Mouse (Mus musculus) liver, embryonic 13.5 days (tissue): ENCODE measurements around the gene Iqcb1. TPM values are rescaled to one million over a fixed set of nuclear protein-coding genes. Genes with fewer than 3 reads are reported as not detected.

Experiments
- ATAC-seq: fragments of 200-750 bp; cut with Nextera tagmentation; 2 replicates; pipeline ENCODE4 v1.8.0; 2017; ENCODE audit warnings: low read depth, mild to moderate bottlenecking, moderate number of reproducible peaks, moderate library complexity
- DNase-seq: peaks from one replicate; pipeline ENCODE4 v3.0.0; 2022
- H3K27ac ChIP-seq: fragments of 300-500 bp; sonication (generic); 2 replicates; pipeline ENCODE4 v1.5.1; 2015; ENCODE audit warnings: moderate library complexity, mild to moderate bottlenecking, inconsistent platforms
- H3K27me3 ChIP-seq: fragments of 300-500 bp; sonication (generic); 2 replicates; pipeline ENCODE4 v1.6.1; 2015; ENCODE audit warnings: mild to moderate bottlenecking, inconsistent platforms
- H3K36me3 ChIP-seq: fragments of 300-500 bp; sonication (generic); 2 replicates; pipeline ENCODE4 v1.6.1; 2015; ENCODE audit warnings: mild to moderate bottlenecking, inconsistent platforms
- H3K4me1 ChIP-seq: fragments of 300-500 bp; sonication (generic); replicated peaks from 2 replicates; pipeline ENCODE4 v1.6.1; 2015; ENCODE audit warnings: inconsistent platforms
- H3K4me2 ChIP-seq: fragments of 300-500 bp; sonication (generic); 2 replicates; pipeline ENCODE4 v1.6.1; 2015; ENCODE audit warnings: inconsistent platforms, mild to moderate bottlenecking, moderate library complexity
- H3K4me3 ChIP-seq: fragments of 300-500 bp; sonication (generic); replicated peaks from 2 replicates; pipeline ENCODE4 v1.5.1; 2015; ENCODE audit warnings: mild to moderate bottlenecking, inconsistent platforms
- H3K9ac ChIP-seq: fragments of 300-500 bp; sonication (generic); 2 replicates; pipeline ENCODE4 v1.6.1; 2015; ENCODE audit warnings: mild to moderate bottlenecking, inconsistent platforms
- H3K9me3 ChIP-seq: fragments of 300-500 bp; sonication (generic); replicated peaks from 2 replicates; pipeline ENCODE4 v1.6.1; 2016; ENCODE audit warnings: inconsistent platforms
- WGBS: fragments of 180-500 bp; shearing (Covaris S2); methylation state at CpG from one replicate; pipeline ENCODE4 v1.1.7; 2015; ENCODE audit not compliant: insufficient replicate concordance; 5-methylcytosine and 5-hydroxymethylcytosine counted together
- microRNA-seq: library from miRNA; unstranded; fragments of <30 nt; microRNA quantifications from one replicate; pipeline ENCODE4, GENCODE M21; 2016
- polyA plus RNA-seq: library from polyadenylated mRNA; unstranded; fragments of >200 nt; fragmentation: Nextera tagmentation; extraction: Ambion mirVana; gene quantifications from 2 replicates; pipeline ENCODE4 v1.2.1, GENCODE M21; 2015

The Iqcb1 gene
- polyA plus RNA-seq, 1 experiment from 2014 or later, result 10.2 TPM

DNA sequence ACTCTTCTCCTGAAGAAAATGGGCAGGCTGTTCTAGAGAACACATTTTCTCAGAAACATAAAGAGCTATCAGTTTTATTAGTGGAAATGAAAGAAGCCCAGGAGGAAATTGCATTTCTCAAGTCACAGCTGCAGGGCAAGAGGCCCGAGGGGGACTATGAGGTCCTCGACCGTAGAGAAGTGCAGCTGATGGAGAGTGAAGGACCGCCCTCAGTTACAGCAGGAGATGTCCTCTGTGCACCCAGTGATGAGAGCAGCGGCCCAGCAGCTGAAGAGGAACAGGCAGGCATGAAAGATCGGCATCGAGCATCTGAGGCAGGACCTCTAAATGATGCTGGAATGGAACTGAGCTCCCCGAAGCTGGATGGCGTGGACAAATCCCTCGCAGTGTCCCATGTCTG is 83.7 kb downstream of the Iqcb1 start:
- 86% methylated on average over 10 of the region's 10 CpGs for WGBS

DNA sequence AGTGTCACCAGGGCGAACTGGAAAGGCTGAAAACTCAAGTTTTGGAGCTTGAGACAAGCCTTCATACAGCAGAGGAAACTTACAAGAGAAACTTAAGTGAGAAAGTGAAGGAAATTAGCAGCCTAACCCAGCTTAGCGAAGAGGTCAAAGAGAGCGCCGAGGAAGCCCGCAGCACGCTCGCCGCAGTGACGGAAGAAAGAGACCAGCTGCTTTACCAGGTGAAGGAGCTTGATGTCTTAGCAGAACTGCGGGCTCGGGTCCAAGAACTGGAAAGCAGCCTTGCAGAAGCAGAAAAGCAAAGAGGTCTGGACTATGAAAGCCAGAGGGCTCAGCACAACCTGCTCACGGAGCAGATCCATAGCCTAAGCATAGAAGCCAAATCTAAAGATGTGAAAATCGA is 84.1 kb downstream of the Iqcb1 start:
- H3K9ac ChIP-seq, result no peak overlapping the region
- no peak overlapping the region for H3K27ac ChIP-seq
- H3K4me3 ChIP-seq, result no peak overlapping the region
- H3K9me3 ChIP-seq, result no peaks in the 10 kb centered on the region
- no peak overlapping the region for H3K4me2 ChIP-seq
- H3K4me1 ChIP-seq, result no peaks in the 10 kb centered on the region
- DNase-seq (no peak), ATAC-seq (no peak)
- peaks cover 66% of the 10 kb centered on the region for H3K36me3 ChIP-seq
- WGBS, result 85% methylated on average over 13 of the region's 13 CpGs
- no peaks in the 10 kb centered on the region for H3K27me3 ChIP-seq

More for the DNA sequence above, 83.7 kb downstream of the Iqcb1 start:
- DNase-seq (no peak), ATAC-seq (no peak)
- Histone ChIP-seq H3K9me3 (no peaks in the 10 kb centered on the region), H3K36me3 (peaks cover 66% of the 10 kb centered on the region), H3K27me3 (no peaks in the 10 kb centered on the region), H3K4me1 (no peaks in the 10 kb centered on the region), H3K4me2 (no peak overlapping the region), H3K27ac (no peak overlapping the region), H3K4me3 (no peak overlapping the region), H3K9ac (no peak overlapping the region)

GRCm38 (mm10) chr16:36914195-36914594 is 86.0 kb downstream of the Iqcb1 start:
- H3K4me1 ChIP-seq, result no peaks in the 10 kb centered on the region
- H3K36me3 ChIP-seq, result peaks cover 69% of the 10 kb centered on the region
- ATAC-seq, result no peak
- H3K27ac ChIP-seq, result no peak overlapping the region
- no peak overlapping the region for H3K4me3 ChIP-seq
- H3K9ac ChIP-seq, result no peak overlapping the region
- no peak for DNase-seq
- 82% methylated on average over 5 of the region's 5 CpGs for WGBS
- H3K27me3 ChIP-seq, result no peaks in the 10 kb centered on the region
- no peak overlapping the region for H3K4me2 ChIP-seq
- no peaks in the 10 kb centered on the region for H3K9me3 ChIP-seq

DNA sequence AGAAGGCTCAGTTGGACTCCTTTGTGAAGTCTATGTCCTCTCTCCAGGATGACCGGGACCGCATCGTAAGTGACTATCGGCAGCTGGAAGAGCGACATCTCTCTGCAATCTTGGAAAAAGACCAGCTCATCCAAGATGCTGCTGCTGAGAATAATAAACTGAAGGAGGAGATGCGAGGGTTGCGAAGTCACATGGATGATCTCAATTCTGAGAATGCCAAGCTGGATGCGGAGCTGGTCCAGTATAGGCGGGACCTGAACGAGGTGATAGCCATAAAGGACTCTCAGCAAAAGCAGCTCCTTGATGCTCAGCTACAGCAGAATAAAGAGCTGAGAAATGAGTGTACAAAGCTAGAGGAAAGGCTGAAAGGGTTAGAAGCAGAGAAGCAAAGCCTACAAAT is 90.3 kb downstream of the Iqcb1 start:
- no peak overlapping the region for H3K4me3 ChIP-seq
- H3K27ac ChIP-seq, result no peak overlapping the region
- H3K4me2 ChIP-seq, result no peak overlapping the region
- DNase-seq, result no peak
- no peak overlapping the region for H3K9ac ChIP-seq
- no peaks in the 10 kb centered on the region for H3K9me3 ChIP-seq
- 90% methylated on average over 10 of the region's 10 CpGs for WGBS
- ATAC-seq, result no peak
- no peaks in the 10 kb centered on the region for H3K27me3 ChIP-seq
- H3K4me1 ChIP-seq, result no peaks in the 10 kb centered on the region
- peaks cover 58% of the 10 kb centered on the region for H3K36me3 ChIP-seq

- no peak overlapping the region for H3K27ac ChIP-seq
- no peaks in the 10 kb centered on the region for H3K9me3 ChIP-seq
- H3K9ac ChIP-seq, result no peak overlapping the region
- WGBS, result 65% methylated on average over 3 of the region's 3 CpGs
- H3K27me3 ChIP-seq, result no peaks in the 10 kb centered on the region
- H3K4me3 ChIP-seq, result no peak overlapping the region
- H3K4me2 ChIP-seq, result no peak overlapping the region
- H3K4me1 ChIP-seq, result no peaks in the 10 kb centered on the region
- DNase-seq, result no peak
- peaks cover 47% of the 10 kb centered on the region for H3K36me3 ChIP-seq
- ATAC-seq, result no peak
These were observed 92.2 kb downstream of the Iqcb1 start for GRCm38 (mm10) chr16:36920410-36920809.

- H3K9ac ChIP-seq, result no peak overlapping the region
- H3K4me1 ChIP-seq, result no peaks in the 10 kb centered on the region
- ATAC-seq (no peak), DNase-seq (no peak)
- no peaks in the 10 kb centered on the region for H3K27me3 ChIP-seq
- no peak overlapping the region for H3K4me2 ChIP-seq
- H3K27ac ChIP-seq, result no peak overlapping the region
- no peak overlapping the region for H3K4me3 ChIP-seq
- peaks cover 46% of the 10 kb centered on the region for H3K36me3 ChIP-seq
- WGBS, result 83% methylated on average over 8 of the region's 8 CpGs
- no peaks in the 10 kb centered on the region for H3K9me3 ChIP-seq
These were observed 93.0 kb downstream of the Iqcb1 start for GRCm38 (mm10) chr16:36921067-36921613.

- Histone ChIP-seq H3K27me3 (no peaks in the 10 kb centered on the region), H3K36me3 (peaks cover 47% of the 10 kb centered on the region), H3K4me2 (no peak overlapping the region), H3K4me1 (no peaks in the 10 kb centered on the region), H3K27ac (no peak overlapping the region), H3K4me3 (no peak overlapping the region), H3K9ac (no peak overlapping the region), H3K9me3 (no peaks in the 10 kb centered on the region)
- no peak for ATAC-seq
- WGBS, result 68% methylated on average over 6 of the region's 6 CpGs
- DNase-seq, result no peak
These were observed 93.8 kb downstream of the Iqcb1 start for GRCm38 (mm10) chr16:36921980-36922379.

Small RNA genes within 50 kb of the gene (microRNA-seq; reads per million reads assigned to microRNA genes)
- not detected for gene Gm22617

Other genes with a start within 250 kb of the Iqcb1 start
- gene Cd86, start 162.3 kb upstream of the Iqcb1 start, polyA plus RNA-seq, result 5.2 and 6.2 TPM in 2 replicates
- 0.03 and 0.13 TPM in 2 replicates for gene Ildr1, start 134.4 kb upstream of the Iqcb1 start, polyA plus RNA-seq
- gene Slc15a2, start 43.4 kb upstream of the Iqcb1 start, polyA plus RNA-seq, result 1.9 TPM in 2 replicates
- 0.41 and 0.59 TPM in 2 replicates for gene Eaf2, start 46.6 kb downstream of the Iqcb1 start, polyA plus RNA-seq
- 30.7 and 31.0 TPM in 2 replicates for gene Golgb1, start 46.8 kb downstream of the Iqcb1 start, polyA plus RNA-seq
- gene Hcls1, start 106.6 kb downstream of the Iqcb1 start, polyA plus RNA-seq, result 12.3 and 12.6 TPM in 2 replicates
- not detected in 2 replicates for gene Fbxo40, start 162.1 kb downstream of the Iqcb1 start, polyA plus RNA-seq
- gene Polq, start 183.4 kb downstream of the Iqcb1 start, polyA plus RNA-seq, result 9.4 and 12.2 TPM in 2 replicates